Mouse (Mus musculus) right cerebral cortex, postnatal 25 days (tissue): ENCODE data around the gene Tmem132b.
A peak's percentile ranks its signal among the peaks of the same experiment; 100 is the strongest.

Experiments
- DNase-seq: peaks from one replicate; pipeline ENCODE4 v3.0.0; 2022

Gene Tmem132b

GRCm38 (mm10) chr5:125683491-125683890, 151.9 kb downstream of the Tmem132b start:
- no peak for DNase-seq

GRCm38 (mm10) chr5:125685681-125686331, 154.2 kb downstream of the Tmem132b start:
- DNase-seq, result no peak

- no peak for DNase-seq
Measured at GRCm38 (mm10) chr5:125692538-125692937, 161.0 kb downstream of the Tmem132b start.

GRCm38 (mm10) chr5:125699395-125699794, 167.8 kb downstream of the Tmem132b start:
- DNase-seq, result no peak

- peak; percentile 28 for DNase-seq
Measured at GRCm38 (mm10) chr5:125700234-125700633, 168.7 kb downstream of the Tmem132b start.

GRCm38 (mm10) chr5:125705379-125705778, 173.8 kb downstream of the Tmem132b start:
- peak; percentile 57 for DNase-seq

- peak; percentile 42 for DNase-seq
Measured at GRCm38 (mm10) chr5:125709160-125709559, 177.6 kb downstream of the Tmem132b start.

- DNase-seq, result no peak
Measured at GRCm38 (mm10) chr5:125726815-125727214, 195.2 kb downstream of the Tmem132b start.

- no peak for DNase-seq
Measured at GRCm38 (mm10) chr5:125727436-125727835, 195.9 kb downstream of the Tmem132b start.

GRCm38 (mm10) chr5:125727936-125728335, 196.4 kb downstream of the Tmem132b start:
- no peak for DNase-seq

GRCm38 (mm10) chr5:125728521-125728920, 196.9 kb downstream of the Tmem132b start:
- DNase-seq, result no peak

- DNase-seq, result no peak
Measured at GRCm38 (mm10) chr5:125733806-125734205, 202.2 kb downstream of the Tmem132b start.

GRCm38 (mm10) chr5:125737105-125737504, 205.5 kb downstream of the Tmem132b start:
- DNase-seq, result no peak

GRCm38 (mm10) chr5:125743503-125743902, 211.9 kb downstream of the Tmem132b start:
- no peak for DNase-seq

- DNase-seq, result no peak
Measured at GRCm38 (mm10) chr5:125745727-125746126, 214.2 kb downstream of the Tmem132b start.

GRCm38 (mm10) chr5:125751481-125751880, 219.9 kb downstream of the Tmem132b start:
- DNase-seq, result no peak

GRCm38 (mm10) chr5:125752546-125752945, 221.0 kb downstream of the Tmem132b start:
- DNase-seq, result no peak

- DNase-seq, result no peak
Measured at GRCm38 (mm10) chr5:125756987-125757530, 225.5 kb downstream of the Tmem132b start.

- DNase-seq, result no peak
Measured at GRCm38 (mm10) chr5:125758506-125758905, 226.9 kb downstream of the Tmem132b start.

- DNase-seq, result peak; percentile 38
Measured at GRCm38 (mm10) chr5:125766941-125767340, 235.4 kb downstream of the Tmem132b start.

GRCm38 (mm10) chr5:125767950-125768349, 236.4 kb downstream of the Tmem132b start:
- no peak for DNase-seq

- no peak for DNase-seq
Measured at GRCm38 (mm10) chr5:125772238-125772637, 240.7 kb downstream of the Tmem132b start.

GRCm38 (mm10) chr5:125772756-125773155, 241.2 kb downstream of the Tmem132b start:
- DNase-seq, result no peak

GRCm38 (mm10) chr5:125780332-125780731, 248.8 kb downstream of the Tmem132b start:
- DNase-seq, result no peak

- no peak for DNase-seq
Measured at GRCm38 (mm10) chr5:125792643-125793042, 261.1 kb downstream of the Tmem132b start.
